Comparison of ENCODE assay signal across 18 mouse cellular contexts in genomic region chr2:7046155-7046554, GRCm38 (mm10).
DNase-seq lines count a peak whose midpoint lies in the region; ATAC-seq lines count a peak whose summit lies in the region.
"Had no signal": no experiment of that assay in that cellular context is flagged by ENCODE, and none has a peak within 500 bp of the region (broad histone marks: within the 10 kb centered on the region; RNA-seq: fewer than 3 reads in every experiment).

No protein-coding gene starts in this region.

- peaks cover 5% of the 10 kb centered on the region; the same call in 1 of the 2 replicates for H3K9me3 ChIP-seq in midbrain, embryonic 11.5 days (ENCODE audit: control insufficient read depth, low read length)
- peaks cover 5% of the 10 kb centered on the region; the same call in 1 of the 2 replicates for H3K9me3 ChIP-seq in midbrain, embryonic 16.5 days (replicated peaks; ENCODE audit: control insufficient read depth, low read length, poor library complexity, severe bottlenecking)
- peaks cover 6% of the 10 kb centered on the region for H3K9me3 ChIP-seq in forebrain, embryonic 13.5 days (replicated peaks)
- no peaks in the 10 kb centered on the region for H3K9me3 ChIP-seq in hindbrain, embryonic 12.5 days (replicated peaks)
- H3K9me3 ChIP-seq in liver, embryonic 11.5 days (ENCODE audit: control insufficient read depth, low read length) = no peaks in the 10 kb centered on the region
- H3K9me3 ChIP-seq: hindbrain, embryonic 15.5 days; liver, embryonic 12.5 days; neural tube, embryonic 15.5 days had no signal

- no peaks in the 10 kb centered on the region for H3K27me3 ChIP-seq in midbrain, embryonic 11.5 days (ENCODE audit: control insufficient read depth, insufficient read depth, low read length)
- H3K27me3 ChIP-seq in midbrain, embryonic 16.5 days (ENCODE audit: control insufficient read depth, insufficient read depth, low read depth, low read length) = no peaks in the 10 kb centered on the region
- no peaks in the 10 kb centered on the region for H3K27me3 ChIP-seq in forebrain, embryonic 13.5 days
- no peaks in the 10 kb centered on the region for H3K27me3 ChIP-seq in hindbrain, embryonic 12.5 days
- H3K27me3 ChIP-seq in liver, embryonic 11.5 days (replicated peaks; ENCODE audit: control insufficient read depth, insufficient read depth, low read length) = no peaks in the 10 kb centered on the region
- H3K27me3 ChIP-seq: embryonic facial prominence, embryonic 13.5 days; hindbrain, embryonic 15.5 days; liver, embryonic 12.5 days; neural tube, embryonic 15.5 days; Patski had no signal

- no peaks in the 10 kb centered on the region for H3K36me3 ChIP-seq in midbrain, embryonic 11.5 days (ENCODE audit: control insufficient read depth, insufficient read depth, low read length)
- no peaks in the 10 kb centered on the region for H3K36me3 ChIP-seq in midbrain, embryonic 16.5 days (ENCODE audit: control insufficient read depth, insufficient read depth, low read length)
- no peaks in the 10 kb centered on the region for H3K36me3 ChIP-seq in forebrain, embryonic 13.5 days (ENCODE audit: poor library complexity, severe bottlenecking)
- H3K36me3 ChIP-seq in hindbrain, embryonic 12.5 days = no peaks in the 10 kb centered on the region
- no peaks in the 10 kb centered on the region for H3K36me3 ChIP-seq in liver, embryonic 11.5 days (ENCODE audit: control insufficient read depth, insufficient read depth, low read length)
- H3K36me3 ChIP-seq: embryonic facial prominence, embryonic 13.5 days; hindbrain, embryonic 15.5 days; liver, embryonic 12.5 days; neural tube, embryonic 15.5 days had no signal

- no peak overlapping the region for H3K4me2 ChIP-seq in midbrain, embryonic 11.5 days
- no peak overlapping the region for H3K4me2 ChIP-seq in midbrain, embryonic 16.5 days (ENCODE audit: low read length)
- H3K4me2 ChIP-seq in forebrain, embryonic 13.5 days = no peak overlapping the region
- H3K4me2 ChIP-seq in hindbrain, embryonic 12.5 days (replicated peaks) = no peak overlapping the region
- H3K4me2 ChIP-seq in liver, embryonic 11.5 days = no peak overlapping the region
- H3K4me2 ChIP-seq: embryonic facial prominence, embryonic 13.5 days; hindbrain, embryonic 15.5 days; liver, embryonic 12.5 days; neural tube, embryonic 15.5 days had no signal

- 11% methylated on average over 1 of the region's 1 CpGs for WGBS in midbrain, embryonic 11.5 days
- 6% methylated on average over 1 of the region's 1 CpGs for WGBS in midbrain, embryonic 16.5 days
- WGBS in forebrain, embryonic 13.5 days = 8% methylated on average over 1 of the region's 1 CpGs
- 6% methylated on average over 1 of the region's 1 CpGs for WGBS in hindbrain, embryonic 12.5 days
- WGBS in liver, embryonic 11.5 days = 8% methylated on average over 1 of the region's 1 CpGs

- H3K27ac ChIP-seq in midbrain, embryonic 11.5 days (ENCODE audit: low read depth, low read length) = peak overlapping the region; percentile 47
- H3K27ac ChIP-seq in midbrain, embryonic 16.5 days (ENCODE audit: low read length) = no peak overlapping the region
- peak overlapping the region; percentile 25; the same call in 1 of the 2 replicates for H3K27ac ChIP-seq in forebrain, embryonic 13.5 days
- H3K27ac ChIP-seq in hindbrain, embryonic 12.5 days = peak overlapping the region; percentile 30
- H3K27ac ChIP-seq in liver, embryonic 11.5 days (ENCODE audit: low read depth, low read length) = no peak overlapping the region
- H3K27ac ChIP-seq: embryonic facial prominence, embryonic 13.5 days; kidney, postnatal 0 days; liver, embryonic 12.5 days; neural tube, embryonic 15.5 days had no signal

- ATAC-seq in midbrain, embryonic 11.5 days (ENCODE audit: low FRiP score) = 0 out of 2 replicates have a peak, but pooled peaks have one; percentile 59
- no peak for ATAC-seq in midbrain, embryonic 16.5 days
- no peak for ATAC-seq in forebrain, embryonic 13.5 days
- ATAC-seq in hindbrain, embryonic 12.5 days (ENCODE audit: low FRiP score) = no peak
- ATAC-seq in liver, embryonic 11.5 days (replicated peaks; ENCODE audit: low FRiP score) = no peak
- ATAC-seq in frontal cortex, adult (ENCODE audit: low TSS enrichment) = no peak
- ATAC-seq: liver, embryonic 12.5 days; Patski had no signal

- no peak overlapping the region for H3K9ac ChIP-seq in midbrain, embryonic 11.5 days (ENCODE audit: low read length)
- no peak overlapping the region for H3K9ac ChIP-seq in midbrain, embryonic 16.5 days (ENCODE audit: low read depth, low read length)
- no peak overlapping the region for H3K9ac ChIP-seq in forebrain, embryonic 13.5 days
- H3K9ac ChIP-seq in hindbrain, embryonic 12.5 days = no peak overlapping the region
- H3K9ac ChIP-seq in liver, embryonic 11.5 days (ENCODE audit: low read depth, low read length) = no peak overlapping the region
- H3K9ac ChIP-seq: embryonic facial prominence, embryonic 13.5 days; hindbrain, embryonic 15.5 days; liver, embryonic 12.5 days; neural tube, embryonic 15.5 days had no signal

- DNase-seq in midbrain, embryonic 11.5 days (ENCODE audit: low spot score, missing footprints) = no peak
- no peak for DNase-seq in liver, embryonic 11.5 days (ENCODE audit: low spot score)
- DNase-seq in kidney, postnatal 14 days = no peak
- DNase-seq: adrenal gland, adult 8-10 months; cerebellum, adult 9-11 months; gastrocnemius, postnatal 36 days; kidney, adult 18-20 months; lung, adult 2 months had no signal

- H3K4me1 ChIP-seq in midbrain, embryonic 11.5 days (ENCODE audit: control insufficient read depth, insufficient read depth, low read length) = no peaks in the 10 kb centered on the region
- peaks cover 3% of the 10 kb centered on the region; the same call in 1 of the 2 replicates for H3K4me1 ChIP-seq in midbrain, embryonic 16.5 days (ENCODE audit: control insufficient read depth, insufficient read depth, low read length)
- H3K4me1 ChIP-seq in forebrain, embryonic 13.5 days = peaks cover 18% of the 10 kb centered on the region
- peaks cover 8% of the 10 kb centered on the region for H3K4me1 ChIP-seq in hindbrain, embryonic 12.5 days
- no peaks in the 10 kb centered on the region for H3K4me1 ChIP-seq in liver, embryonic 11.5 days (replicated peaks; ENCODE audit: control insufficient read depth, insufficient read depth, low read length)
- H3K4me1 ChIP-seq: embryonic facial prominence, embryonic 13.5 days; liver, embryonic 12.5 days had no signal

- no peak overlapping the region for H3K4me3 ChIP-seq in midbrain, embryonic 11.5 days (ENCODE audit: low read depth, low read length)
- H3K4me3 ChIP-seq in midbrain, embryonic 16.5 days (ENCODE audit: low read depth, low read length) = no peak overlapping the region
- H3K4me3 ChIP-seq in forebrain, embryonic 13.5 days = no peak overlapping the region
- no peak overlapping the region for H3K4me3 ChIP-seq in hindbrain, embryonic 12.5 days
- no peak overlapping the region for H3K4me3 ChIP-seq in liver, embryonic 11.5 days (ENCODE audit: low read depth, low read length)
- H3K4me3 ChIP-seq: embryonic facial prominence, embryonic 13.5 days; hindbrain, embryonic 15.5 days; liver, embryonic 12.5 days; neural tube, embryonic 15.5 days had no signal

Comparison
In these comparisons a context has a peak if more than half of its experiments do, and no peak if none do; other contexts are left out.
1. H3K27ac ChIP-seq: peak in midbrain, embryonic 11.5 days (single experiment), forebrain, embryonic 13.5 days (single experiment) and hindbrain, embryonic 12.5 days (single experiment); none in midbrain, embryonic 16.5 days (single experiment) and liver, embryonic 11.5 days (single experiment).